Mouse (Mus musculus) cerebellum, adult 11 months (tissue): ENCODE measurements around the gene Pogz.
A peak's percentile ranks its signal among the peaks of the same experiment; 100 is the strongest.

Experiments
- DNase-seq: peaks from one replicate; pipeline ENCODE4 v3.0.0; 2022

Pogz gene

GRCm38 (mm10) chr3:94837183-94837890 is at the start of gene Pogz:
TSS of gene Pogz (plus strand) at chr3:94837567.
- peak; percentile 96 for DNase-seq

- DNase-seq = no peak
These were observed 48.3 kb upstream of the Pogz start for GRCm38 (mm10) chr3:94789071-94789470.

GRCm38 (mm10) chr3:94789516-94789915 is 47.9 kb upstream of the Pogz start:
- DNase-seq = no peak

DNA sequence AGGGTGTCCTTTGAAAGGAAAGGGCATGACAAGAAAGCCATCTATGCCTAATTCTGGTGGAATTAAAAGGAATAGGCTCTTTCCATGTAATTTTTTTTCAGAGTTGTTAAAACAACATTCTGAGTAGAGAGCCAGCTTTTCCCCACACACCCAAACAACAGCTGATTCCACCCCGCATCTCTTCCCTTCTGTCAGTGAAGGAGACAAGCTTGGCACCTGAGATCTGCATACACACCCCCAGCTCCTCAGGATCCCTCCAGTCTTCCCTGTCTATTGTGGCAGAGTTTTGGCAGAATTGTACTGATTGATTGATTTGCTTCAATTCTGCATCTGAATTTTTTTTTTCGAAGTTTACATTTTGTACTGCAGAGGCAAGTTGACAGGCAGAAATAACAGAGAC is 45.1 kb upstream of the Pogz start:
- DNase-seq = no peak

- DNase-seq = no peak
These were observed 43.7 kb upstream of the Pogz start for GRCm38 (mm10) chr3:94793672-94794071.

DNA sequence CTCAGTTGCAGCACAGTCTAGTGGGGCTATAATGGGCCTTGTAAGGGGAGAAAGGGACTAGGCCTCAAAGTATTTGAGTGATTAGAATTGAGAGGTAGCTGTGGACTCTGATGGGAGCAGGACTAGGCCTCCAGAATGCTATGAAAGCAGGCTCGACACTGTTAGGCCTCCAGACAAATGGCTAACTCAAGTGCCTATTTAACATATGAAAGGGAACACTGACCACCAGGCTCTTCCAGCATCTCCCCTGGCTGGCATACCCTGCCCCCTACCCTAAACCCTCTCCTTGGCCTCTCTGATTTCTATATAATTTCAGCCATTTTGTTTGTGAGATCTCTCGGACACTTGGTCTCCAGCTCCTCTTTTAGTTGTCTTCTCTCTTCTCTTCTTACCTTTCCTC is 43.0 kb upstream of the Pogz start:
- DNase-seq = no peak

GRCm38 (mm10) chr3:94795596-94796140 is 41.7 kb upstream of the Pogz start:
- DNase-seq = no peak

- no peak for DNase-seq
These were observed 41.2 kb upstream of the Pogz start for GRCm38 (mm10) chr3:94796181-94796580.

DNA sequence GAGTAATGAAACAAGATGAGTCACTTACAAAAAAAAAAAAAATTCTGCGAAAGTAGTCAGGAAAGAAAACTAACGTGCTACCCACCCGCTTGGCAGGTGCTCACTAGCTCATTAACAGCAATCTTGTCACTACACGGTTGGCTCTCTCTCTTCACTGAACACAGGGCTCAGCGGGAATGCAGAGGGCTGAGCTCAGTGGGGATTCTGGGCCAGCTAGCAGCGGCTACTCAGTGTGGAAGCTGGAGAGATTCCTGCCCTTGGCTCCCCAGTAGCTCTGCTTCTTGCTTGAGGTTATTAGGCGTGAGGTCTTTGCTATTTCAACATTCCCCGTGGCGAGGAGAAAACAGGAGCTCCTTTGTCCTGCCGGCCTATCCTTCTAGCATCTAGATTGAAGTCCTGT is 33.2 kb upstream of the Pogz start:
- no peak for DNase-seq

GRCm38 (mm10) chr3:94804976-94805375 is 32.4 kb upstream of the Pogz start:
- no peak for DNase-seq

GRCm38 (mm10) chr3:94808296-94808695 is 29.1 kb upstream of the Pogz start:
- DNase-seq = no peak

GRCm38 (mm10) chr3:94811628-94812027 is 25.7 kb upstream of the Pogz start:
- no peak for DNase-seq

- no peak for DNase-seq
These were observed 23.7 kb upstream of the Pogz start for GRCm38 (mm10) chr3:94813651-94814050.

- no peak for DNase-seq
These were observed 23.3 kb upstream of the Pogz start for GRCm38 (mm10) chr3:94814063-94814462.

- no peak for DNase-seq
These were observed 22.7 kb upstream of the Pogz start for GRCm38 (mm10) chr3:94814663-94815062.

GRCm38 (mm10) chr3:94815603-94816002 is 21.8 kb upstream of the Pogz start:
- DNase-seq = no peak

GRCm38 (mm10) chr3:94817731-94818130 is 19.6 kb upstream of the Pogz start:
- no peak for DNase-seq

- no peak for DNase-seq
These were observed 17.6 kb upstream of the Pogz start for GRCm38 (mm10) chr3:94819452-94820425.

- DNase-seq = peak; percentile 39
These were observed 16.2 kb upstream of the Pogz start for GRCm38 (mm10) chr3:94821008-94821638.

GRCm38 (mm10) chr3:94822082-94822481 is 15.3 kb upstream of the Pogz start:
- DNase-seq = no peak

DNA sequence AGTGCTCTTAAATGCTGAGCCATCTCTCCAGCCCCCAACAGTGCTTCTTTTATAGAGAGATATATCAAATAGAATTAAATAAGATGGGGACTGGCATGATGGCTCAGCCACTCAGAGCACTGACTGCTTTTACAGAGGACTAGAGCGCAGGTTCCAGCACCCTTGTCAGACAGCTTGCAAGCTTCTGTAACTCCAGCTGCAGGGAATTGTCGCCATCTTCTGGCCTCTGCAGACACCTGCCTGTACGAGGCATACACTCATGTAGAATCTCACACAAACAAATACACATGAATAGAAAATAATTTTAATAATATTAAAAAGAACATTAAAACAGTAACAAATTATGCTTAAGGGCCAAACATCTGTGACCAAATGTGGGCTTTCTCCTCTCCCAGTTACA is 13.3 kb upstream of the Pogz start:
- no peak for DNase-seq

DNA sequence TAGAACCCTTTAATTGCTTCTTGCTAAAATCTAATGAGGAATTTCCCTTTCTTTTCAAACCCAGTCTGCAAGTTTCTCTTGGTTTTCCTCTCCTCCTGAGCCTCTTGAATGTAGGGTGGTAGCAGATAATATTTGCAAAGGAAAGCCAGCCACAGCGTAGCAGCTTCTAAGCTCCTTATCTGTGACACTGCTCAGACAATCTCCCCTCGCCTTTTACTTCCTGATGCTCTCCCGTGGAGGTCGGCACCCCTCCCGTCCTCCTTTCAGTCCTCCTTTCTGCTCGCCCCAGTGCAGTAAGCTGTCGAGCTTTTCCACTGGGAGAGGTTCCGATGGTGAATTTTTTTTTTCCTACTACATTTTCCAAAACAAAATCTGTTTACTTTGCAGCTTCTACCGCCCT is 5.3 kb upstream of the Pogz start:
- DNase-seq = no peak

GRCm38 (mm10) chr3:94832701-94833100 is 4.7 kb upstream of the Pogz start:
- no peak for DNase-seq
